13 mouse cellular contexts compared by ENCODE assay signal in genomic region chr11:103007001-103007340, GRCm38 (mm10). TPM values are rescaled to one million over a fixed set of nuclear protein-coding genes. Genes with fewer than 3 reads are reported as not detected.
DNase-seq lines count a peak whose midpoint lies in the region; ATAC-seq and TF ChIP-seq lines count a peak whose summit lies in the region.
"Had no signal": no experiment of that assay in that cellular context is flagged by ENCODE, and none has a peak within 500 bp of the region (broad histone marks: within the 10 kb centered on the region; RNA-seq: fewer than 3 reads in every experiment).

No protein-coding gene starts in this region.

- no peak overlapping the region for H3K4me2 ChIP-seq in heart, embryonic 11.5 days
- no peak overlapping the region for H3K4me2 ChIP-seq in liver, postnatal 0 days (ENCODE audit: low read depth, low read length)
- H3K4me2 ChIP-seq in forebrain, embryonic 12.5 days, result no peak overlapping the region
- H3K4me2 ChIP-seq: hindbrain, embryonic 14.5 days; limb, embryonic 13.5 days had no signal

- DNase-seq in heart, adult 18-20 months, result peak; percentile 70 to 80
- DNase-seq in spleen, adult 2 months (ENCODE audit: low read depth in 1 of 2, low spot score in 2 of 2), result no peak
- DNase-seq in spleen, adult 12 weeks (ENCODE audit: low spot score), result no peak
- DNase-seq in liver, postnatal 0 days, result peak; percentile 45
- peak; percentile 48 for DNase-seq in skeletal muscle tissue, adult 2 months (ENCODE audit: low read depth, low spot score)
- DNase-seq in thymus, postnatal 0 days (ENCODE audit: low spot score), result no peak
- DNase-seq: adrenal gland, postnatal 25 days; cerebellum, adult 8-10 months had no signal

- peaks cover 22% of the 10 kb centered on the region for H3K4me1 ChIP-seq in heart, embryonic 11.5 days (ENCODE audit: control insufficient read depth, insufficient read depth, low read length)
- H3K4me1 ChIP-seq in spleen, adult 2 months (ENCODE audit: control insufficient read depth, insufficient read depth, insufficient read length), result no peaks in the 10 kb centered on the region; the same call in 1 of the 2 replicates
- H3K4me1 ChIP-seq in liver, postnatal 0 days (ENCODE audit: insufficient read depth), result peaks cover 42% of the 10 kb centered on the region
- H3K4me1 ChIP-seq in forebrain, embryonic 12.5 days, result peaks cover 12% of the 10 kb centered on the region

- no peaks in the 10 kb centered on the region for H3K27me3 ChIP-seq in heart, embryonic 11.5 days (ENCODE audit: control insufficient read depth, insufficient read depth, low read length)
- H3K27me3 ChIP-seq in spleen, adult 2 months (ENCODE audit: control insufficient read depth, insufficient read depth, low read length), result no peaks in the 10 kb centered on the region
- H3K27me3 ChIP-seq in liver, postnatal 0 days (ENCODE audit: insufficient read depth, low read length), result no peaks in the 10 kb centered on the region
- no peaks in the 10 kb centered on the region for H3K27me3 ChIP-seq in forebrain, embryonic 12.5 days
- H3K27me3 ChIP-seq: limb, embryonic 13.5 days; Patski had no signal

- 0 out of 2 replicates have a peak, but pooled peaks have one; percentile 5 for TF ChIP-seq EP300 in liver, postnatal 0 days (IDR thresholded peaks at IDR 0.05; ENCODE audit: low read depth)

- no peak for TF ChIP-seq CTCF in spleen, adult 2 months (IDR thresholded peaks at IDR 0.05; ENCODE audit: extremely low read depth, insufficient read depth, insufficient read length, insufficient replicate concordance)
- TF ChIP-seq CTCF in liver, postnatal 0 days (IDR thresholded peaks at IDR 0.05; ENCODE audit: low read depth), result no peak

- H3K36me3 ChIP-seq in heart, embryonic 11.5 days (ENCODE audit: control insufficient read depth, insufficient read depth, low read length), result no peaks in the 10 kb centered on the region
- no peaks in the 10 kb centered on the region for H3K36me3 ChIP-seq in spleen, adult 2 months (ENCODE audit: control insufficient read depth, insufficient read depth, low read length)
- no peaks in the 10 kb centered on the region for H3K36me3 ChIP-seq in liver, postnatal 0 days (replicated peaks; ENCODE audit: insufficient read depth, low read length)
- peaks cover 36% of the 10 kb centered on the region for H3K36me3 ChIP-seq in forebrain, embryonic 12.5 days (replicated peaks)

- no peaks in the 10 kb centered on the region for H3K9me3 ChIP-seq in heart, embryonic 11.5 days (replicated peaks; ENCODE audit: control insufficient read depth, low read length)
- no peaks in the 10 kb centered on the region for H3K9me3 ChIP-seq in liver, postnatal 0 days (ENCODE audit: low read length)
- no peaks in the 10 kb centered on the region for H3K9me3 ChIP-seq in forebrain, embryonic 12.5 days
- H3K9me3 ChIP-seq: limb, embryonic 13.5 days had no signal

- TF ChIP-seq POLR2A in spleen, adult 2 months (IDR thresholded peaks at IDR 0.05; ENCODE audit: low read depth, low read length), result no peak

- no peak overlapping the region for H3K9ac ChIP-seq in heart, embryonic 11.5 days (ENCODE audit: low read depth, low read length)
- no peak overlapping the region for H3K9ac ChIP-seq in liver, postnatal 0 days (replicated peaks)
- no peak overlapping the region for H3K9ac ChIP-seq in forebrain, embryonic 12.5 days
- H3K9ac ChIP-seq: hindbrain, embryonic 14.5 days; limb, embryonic 13.5 days had no signal

- H3K27ac ChIP-seq in heart, embryonic 11.5 days (ENCODE audit: low read depth, low read length), result no peak overlapping the region
- H3K27ac ChIP-seq in spleen, adult 2 months (ENCODE audit: insufficient read depth, low read length), result peak overlapping the region; percentile 42; the same call in 1 of the 2 replicates
- peak overlapping the region; percentile 72 for H3K27ac ChIP-seq in liver, postnatal 0 days (ENCODE audit: low read depth)
- H3K27ac ChIP-seq in forebrain, embryonic 12.5 days, result no peak overlapping the region
- H3K27ac ChIP-seq: hindbrain, embryonic 14.5 days; limb, embryonic 13.5 days had no signal

- 85% methylated on average over 6 of the region's 6 CpGs for WGBS in heart, embryonic 11.5 days (ENCODE audit: insufficient replicate concordance)
- 58% methylated on average over 6 of the region's 6 CpGs for WGBS in spleen, adult 2 months
- 35% methylated on average over 6 of the region's 6 CpGs for WGBS in liver, postnatal 0 days (ENCODE audit: insufficient replicate concordance)
- 83% methylated on average over 6 of the region's 6 CpGs for WGBS in forebrain, embryonic 12.5 days

- H3K4me3 ChIP-seq in heart, embryonic 11.5 days (ENCODE audit: low read depth, low read length), result no peak overlapping the region
- H3K4me3 ChIP-seq in spleen, adult 2 months (ENCODE audit: extremely low read depth, insufficient read depth, insufficient read length), result no peak overlapping the region
- H3K4me3 ChIP-seq in liver, postnatal 0 days (ENCODE audit: low read depth, low read length), result no peak overlapping the region
- no peak overlapping the region for H3K4me3 ChIP-seq in forebrain, embryonic 12.5 days (replicated peaks)
- H3K4me3 ChIP-seq: limb, embryonic 13.5 days had no signal

- ATAC-seq in heart, embryonic 11.5 days (replicated peaks; ENCODE audit: insufficient number of reproducible peaks, low FRiP score, low TSS enrichment), result no peak
- ATAC-seq in liver, postnatal 0 days, result peak; percentile 18
- ATAC-seq in forebrain, embryonic 12.5 days (ENCODE audit: low FRiP score), result no peak
- ATAC-seq: Patski had no signal

RNA-seq across cellular contexts. Expression of gene Nmt1, which starts 21.0 kb away (rescaled TPM):
- total RNA-seq in heart, adult 18-20 months (2021), result 10 to 100 TPM; 67.5 to 74.8 TPM
- 49.4 and 53.4 TPM in 2 replicates for polyA plus RNA-seq in heart, embryonic 11.5 days (2014; fragmentation: Nextera tagmentation; extraction: Ambion mirVana)
- 23.4 and 23.9 TPM in 2 replicates for polyA plus RNA-seq in spleen, adult 2 months (2012; rRNA removed)
- 37.5 and 37.7 TPM in 2 replicates for polyA plus RNA-seq in liver, postnatal 0 days (2015; fragmentation: Nextera tagmentation; extraction: Ambion mirVana)
- polyA plus RNA-seq in thymus, postnatal 0 days (2015; fragmentation: Nextera tagmentation; extraction: Ambion mirVana), result 81.6 and 85.6 TPM in 2 replicates
- polyA plus RNA-seq in forebrain, embryonic 12.5 days (2016; fragmentation: Nextera tagmentation; extraction: Ambion mirVana), result 49.0 and 56.2 TPM in 2 replicates

RNA-seq across cellular contexts. Expression of gene Dcakd, which starts 21.2 kb away (rescaled TPM):
- total RNA-seq in heart, adult 18-20 months (2021), result 10 to 100 TPM; 60.9 to 72.9 TPM
- polyA plus RNA-seq in heart, embryonic 11.5 days (2014; fragmentation: Nextera tagmentation; extraction: Ambion mirVana), result 135 and 141 TPM in 2 replicates
- polyA plus RNA-seq in spleen, adult 2 months (2012; rRNA removed), result 24.7 and 34.9 TPM in 2 replicates
- polyA plus RNA-seq in liver, postnatal 0 days (2015; fragmentation: Nextera tagmentation; extraction: Ambion mirVana), result 32.3 and 32.5 TPM in 2 replicates
- polyA plus RNA-seq in thymus, postnatal 0 days (2015; fragmentation: Nextera tagmentation; extraction: Ambion mirVana), result 31.3 and 39.8 TPM in 2 replicates
- polyA plus RNA-seq in forebrain, embryonic 12.5 days (2016; fragmentation: Nextera tagmentation; extraction: Ambion mirVana), result 190 and 210 TPM in 2 replicates

Comparison
In these comparisons a context has a peak if more than half of its experiments do, and no peak if none do; other contexts are left out.
1. DNase-seq: peak in heart, adult 18-20 months (2 of 2), liver, postnatal 0 days (single experiment) and skeletal muscle tissue, adult 2 months (single experiment); none in spleen, adult 2 months (0 of 2), spleen, adult 12 weeks (single experiment) and thymus, postnatal 0 days (single experiment).
2. H3K27ac ChIP-seq: peak in spleen, adult 2 months (single experiment) and liver, postnatal 0 days (single experiment); none in heart, embryonic 11.5 days (single experiment) and forebrain, embryonic 12.5 days (single experiment).